Mouse (Mus musculus): ENCODE measurements around the gene Vezt.

DNA sequence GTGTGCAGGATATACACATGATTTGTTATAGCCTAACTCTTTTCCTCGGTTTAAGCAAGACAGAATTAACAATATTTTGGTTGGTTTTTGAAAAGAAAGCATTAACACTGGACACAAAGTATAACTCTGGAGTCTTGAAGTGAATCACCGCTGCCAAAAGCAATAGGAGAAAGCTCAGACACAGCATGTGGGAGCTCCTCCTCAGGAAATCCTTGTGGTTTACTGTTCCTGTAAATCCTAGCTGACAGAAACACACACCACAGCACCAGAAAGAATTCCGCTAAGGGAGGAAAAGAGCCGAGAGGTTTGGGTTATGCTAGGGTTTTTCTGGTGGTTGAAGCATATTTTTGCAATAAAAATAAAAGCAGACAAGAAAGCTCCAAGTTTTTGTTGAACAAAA, 21.4 kb downstream of the Vezt start:
- no peak for TF ChIP-seq ZNF384 (IDR thresholded peaks at IDR 0.05; ENCODE audit: low read depth, low read length)
- no peak for TF ChIP-seq ZC3H11A (IDR thresholded peaks at IDR 0.05; ENCODE audit: borderline replicate concordance, low read depth, low read length)
